Mouse (Mus musculus) liver, embryonic 14.5 days (tissue): Measurements from ENCODE around the gene Gm36864.
"Not testable (repeated sequence)": the region's sequence is repeated elsewhere in the genome, so short reads cannot be mapped to it uniquely, and the experiment has no call there.

Experiments used
- CTCF ChIP-seq: IDR thresholded peaks from 2 replicates; pipeline ENCODE4 v1.5.1; 2016; ENCODE audit warnings: antibody characterized with exemption, low read depth, control low read depth
- EP300 ChIP-seq: IDR thresholded peaks from 2 replicates; pipeline ENCODE4 v1.6.1; 2016; ENCODE audit warnings: antibody characterized with exemption, low read depth

GRCm38 (mm10) chr7:44221601-44222000 lies 14.4 kb upstream of the Gm36864 start:
- TF ChIP-seq EP300, CTCF: not testable (repeated sequence)
